Mouse (Mus musculus) liver, adult 2 months (tissue): ENCODE measurements around the gene Gm10518.

ENCODE experiments used
- CTCF ChIP-seq: fragments of 200-500 bp; IDR thresholded peaks from 2 replicates; pipeline ENCODE4 v1.5.1; 2011; ENCODE audit warnings: low read depth, low read length, control low read depth
- POLR2A ChIP-seq: fragments of 200-500 bp; IDR thresholded peaks from 2 replicates; pipeline ENCODE4 v1.6.1; 2011; ENCODE audit warnings: low read length, control low read depth; ENCODE audit not compliant: insufficient read depth; ENCODE audit errors: extremely low read depth

DNA sequence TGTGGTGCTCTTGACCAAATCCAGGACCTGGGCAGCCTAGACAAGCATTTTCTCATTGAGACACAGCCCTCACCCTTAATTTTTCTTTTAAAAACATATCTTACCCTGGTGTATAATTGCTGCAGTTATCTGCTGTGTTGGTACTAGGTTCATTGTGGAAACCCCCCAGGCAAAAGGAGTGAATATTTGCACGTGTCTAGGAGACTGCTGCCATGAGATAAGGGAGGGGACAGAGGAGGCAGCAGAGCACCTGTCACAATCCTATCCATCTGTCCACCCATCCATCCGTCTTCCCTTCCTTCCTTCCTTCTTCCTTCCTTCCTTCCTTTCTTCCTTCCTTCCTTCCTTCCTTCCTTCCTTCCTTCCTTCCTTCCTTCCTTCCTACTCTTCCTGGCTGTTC, 10.2 kb downstream of the Gm10518 start:
- TF ChIP-seq POLR2A = no peak
- TF ChIP-seq CTCF = no peak
